Mouse (Mus musculus) thymus, postnatal 25 days (tissue): ENCODE data around the gene Mbd3.

Experiments used
- DNase-seq: peaks from one replicate; pipeline ENCODE4 v3.0.0; 2022

Mbd3 gene

GRCm38 (mm10) chr10:80399191-80399972 is at the start of gene Mbd3:
Gene Mbd3 (minus strand): TSS chr10:80399550.
- peak; percentile 99 for DNase-seq

GRCm38 (mm10) chr10:80445898-80446601 is 46.7 kb upstream of the Mbd3 start:
- peak; percentile 81 for DNase-seq

DNA sequence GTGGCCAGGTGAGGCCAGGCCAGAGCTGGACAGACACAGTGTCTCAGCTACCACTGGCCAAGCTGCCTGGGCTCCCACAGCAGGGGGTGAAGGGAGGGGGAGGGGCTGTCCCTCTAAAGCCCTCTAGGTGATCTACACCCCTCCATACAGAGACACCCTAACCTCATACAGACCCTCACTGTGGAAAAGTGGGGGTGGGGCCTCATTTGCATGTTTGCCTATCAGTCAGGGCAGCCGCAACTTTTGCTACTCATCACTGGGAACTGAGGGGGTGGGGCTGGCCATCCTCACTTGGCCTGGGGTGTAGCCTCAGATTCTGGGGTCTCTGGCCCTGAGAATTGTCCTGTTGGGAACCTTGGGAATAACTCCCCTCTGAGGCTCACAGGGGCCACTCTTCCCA is 45.7 kb upstream of the Mbd3 start:
- no peak for DNase-seq

DNA sequence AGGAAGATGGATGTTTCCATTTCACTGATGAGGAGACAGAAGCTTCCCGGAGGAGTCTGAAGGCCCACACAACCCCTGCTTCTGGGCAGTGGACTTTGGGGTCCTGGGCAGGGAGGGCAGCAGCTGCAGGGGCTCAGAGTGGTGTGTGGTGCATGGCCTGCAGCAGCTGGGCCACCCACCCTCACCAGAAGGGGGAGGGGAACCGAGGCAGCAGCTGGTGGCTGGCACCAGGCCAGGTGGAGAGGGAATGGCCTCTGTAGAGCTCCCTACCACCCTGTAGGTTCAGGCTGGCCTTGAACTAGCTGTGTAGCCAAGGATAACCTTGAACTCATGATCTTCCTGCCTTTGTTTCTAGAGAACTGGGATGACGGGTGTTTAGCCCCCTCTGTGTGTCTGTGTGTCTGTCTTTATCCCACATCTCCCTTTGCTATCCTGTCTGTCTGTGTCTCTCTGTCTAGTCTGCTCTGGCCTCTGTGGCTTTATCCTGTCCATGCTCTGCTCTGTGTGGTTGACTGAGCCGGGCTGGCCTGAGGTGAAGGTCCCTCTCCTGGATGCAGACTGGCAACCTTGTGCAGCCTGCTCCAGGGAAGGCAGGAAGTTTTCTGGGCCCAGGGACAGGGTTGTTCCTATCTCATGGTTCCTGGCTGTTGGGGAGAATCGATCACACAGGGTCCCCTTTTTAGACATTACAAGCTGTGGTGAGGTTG is 45.1 kb upstream of the Mbd3 start:
- no peak for DNase-seq

DNA sequence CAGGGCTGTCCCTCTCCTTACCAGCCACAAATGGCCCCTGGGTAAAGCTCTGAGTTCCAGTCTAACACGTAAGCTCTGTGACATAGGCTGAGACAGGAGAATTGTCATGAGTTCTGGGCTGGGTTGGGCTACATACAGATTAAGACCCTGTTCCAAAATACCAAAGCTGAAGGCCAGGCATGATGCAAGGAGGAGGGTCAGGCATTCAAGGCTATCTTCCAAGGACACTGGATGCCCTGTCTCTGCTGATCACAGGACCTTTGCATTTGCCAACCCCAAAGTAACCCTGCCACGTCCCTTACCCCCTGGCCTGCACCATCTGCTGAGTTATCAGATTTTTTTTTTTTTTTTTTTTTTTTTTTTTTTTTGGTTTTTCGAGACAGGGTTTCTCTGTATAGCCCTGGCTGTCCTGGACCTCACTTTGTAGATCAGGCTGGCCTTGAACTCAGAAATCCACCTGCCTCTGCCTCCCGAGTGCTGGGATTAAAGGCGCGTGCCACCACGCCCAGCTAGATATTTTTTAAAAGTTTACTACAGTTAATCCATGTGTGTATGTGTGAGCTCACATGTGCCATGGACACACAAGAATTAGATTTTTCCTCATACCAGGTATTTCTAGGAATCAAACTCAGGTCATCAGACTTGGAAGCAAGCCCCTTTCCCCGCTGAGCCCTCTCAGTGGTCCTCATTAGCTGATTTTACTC is 44.4 kb upstream of the Mbd3 start:
- no peak for DNase-seq

GRCm38 (mm10) chr10:80442989-80443388 is 43.6 kb upstream of the Mbd3 start:
- DNase-seq: no peak

DNA sequence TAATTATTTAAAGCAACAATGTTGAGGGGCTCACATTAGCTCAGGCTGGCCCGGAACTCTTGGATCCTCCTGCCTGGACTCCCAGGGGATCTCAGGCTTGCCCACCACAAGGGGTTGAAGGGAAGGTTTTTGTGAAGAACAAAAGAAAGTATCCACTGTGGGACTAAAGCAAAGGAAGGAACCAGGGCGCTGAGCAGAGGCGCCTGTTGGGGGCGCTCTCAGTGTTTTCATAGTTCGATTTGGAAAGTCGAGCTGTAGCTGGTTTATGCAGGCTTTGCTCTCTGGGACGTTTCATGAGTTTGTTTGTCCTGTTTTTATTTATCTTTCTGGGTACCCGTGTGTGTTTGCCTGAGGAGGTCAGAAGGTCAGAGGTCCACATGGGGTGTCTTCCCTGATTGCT is 42.2 kb upstream of the Mbd3 start:
- no peak for DNase-seq

- DNase-seq: no peak
Observed at GRCm38 (mm10) chr10:80440031-80440430, 40.7 kb upstream of the Mbd3 start.

DNA sequence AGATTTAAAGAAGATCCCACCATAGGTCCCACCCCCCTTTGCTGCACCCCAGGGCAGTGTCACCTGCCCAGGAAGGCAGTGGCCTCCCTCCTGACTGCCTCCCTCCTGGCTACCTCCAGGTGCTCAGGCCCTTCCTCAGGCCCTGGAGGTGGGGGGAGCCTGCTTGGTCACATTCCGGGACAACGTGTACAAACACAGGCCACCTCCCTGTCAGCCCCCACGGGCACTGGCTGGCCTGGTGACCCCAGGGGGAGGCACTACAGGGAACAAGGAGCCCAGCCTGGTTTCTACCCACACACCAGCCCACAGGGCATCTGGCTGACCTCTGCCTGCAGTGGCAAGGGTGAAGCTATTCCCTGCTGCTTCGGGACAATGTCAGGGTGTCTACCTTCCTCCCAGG is 38.6 kb upstream of the Mbd3 start:
- DNase-seq: no peak

DNA sequence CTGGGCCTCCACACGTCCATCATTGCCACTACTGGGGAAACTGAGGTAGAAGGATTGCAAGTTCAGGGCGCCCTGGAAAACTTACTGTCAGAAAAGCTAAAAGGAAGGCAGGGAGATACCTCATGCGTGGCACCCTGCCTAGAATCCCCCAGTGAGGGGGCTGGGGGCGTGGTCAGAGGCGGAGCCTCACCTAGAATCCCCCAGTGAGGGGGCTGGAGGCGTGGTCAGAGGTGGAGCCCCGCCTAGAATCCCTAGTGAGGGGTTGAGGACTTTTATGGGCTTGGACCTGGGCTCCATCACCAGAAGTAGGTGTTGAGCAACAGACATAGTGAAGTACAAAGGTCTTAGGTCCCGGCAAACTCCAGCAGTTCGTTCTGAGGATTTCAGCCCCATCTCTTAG is 36.9 kb upstream of the Mbd3 start:
- DNase-seq: peak; percentile 29

DNA sequence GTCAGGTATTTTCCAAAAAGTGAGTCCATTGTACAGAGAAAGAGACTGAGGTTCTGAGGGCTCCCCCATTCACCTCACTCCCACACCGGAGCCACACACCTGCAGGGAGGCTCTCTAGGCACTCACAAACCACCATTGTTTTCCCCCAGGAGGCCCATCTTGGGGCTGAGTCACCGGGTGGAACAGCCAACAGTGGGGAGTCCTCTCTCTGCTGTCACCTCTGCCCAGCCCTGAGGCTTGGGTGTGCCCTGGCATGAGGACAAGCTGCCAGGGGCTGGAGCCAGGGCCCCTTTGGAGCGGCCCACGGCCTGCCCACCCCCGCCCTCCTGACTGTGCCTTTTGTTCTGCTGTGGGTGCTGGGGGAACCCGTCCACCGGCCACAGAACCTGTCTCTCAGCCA is 36.4 kb upstream of the Mbd3 start:
- DNase-seq: no peak

GRCm38 (mm10) chr10:80434823-80435222 is 35.5 kb upstream of the Mbd3 start:
- DNase-seq: no peak

- DNase-seq: no peak
Observed at GRCm38 (mm10) chr10:80434233-80434592, 34.9 kb upstream of the Mbd3 start.

DNA sequence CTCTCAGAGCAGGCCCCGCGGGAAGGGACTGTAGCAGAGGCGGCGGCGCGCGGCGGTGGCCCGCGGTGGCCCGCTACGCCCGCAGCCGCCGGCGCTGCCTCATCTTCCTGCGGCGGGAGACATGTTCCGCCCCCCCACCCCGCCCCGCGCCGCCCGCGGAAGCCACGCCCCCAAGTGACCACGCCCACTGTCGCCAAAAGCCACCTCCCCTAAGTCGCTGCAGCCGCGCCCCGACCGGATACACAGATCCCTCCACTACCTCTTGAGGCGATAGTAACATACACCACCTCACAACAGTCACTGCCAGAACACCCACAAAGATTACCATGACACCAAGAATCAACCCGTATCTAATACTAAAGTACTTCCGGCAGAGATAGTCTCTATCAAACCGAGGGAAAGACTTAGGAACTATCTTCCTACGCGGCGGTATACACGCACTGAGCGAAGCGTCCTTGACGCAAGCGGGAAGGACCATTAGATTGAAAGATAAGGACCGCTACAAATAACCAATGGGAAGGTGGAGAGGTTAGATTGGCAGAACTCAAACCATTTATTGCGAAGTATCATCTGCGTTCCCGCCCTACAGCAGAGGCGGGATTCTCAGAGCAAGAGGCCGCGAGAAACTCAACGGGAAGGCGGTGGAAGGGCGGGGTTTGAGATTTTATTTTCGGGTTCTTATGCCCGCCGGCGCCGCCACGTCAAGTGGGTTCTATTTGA is 34.3 kb upstream of the Mbd3 start, which contains the start of gene Tcf3:
Gene Tcf3, minus strand, starts transcription at position 135 of the 720 bp plus-strand sequence.
- peak; percentile 94 for DNase-seq

- DNase-seq: peak; percentile 69
Observed at GRCm38 (mm10) chr10:80432936-80433512, 33.7 kb upstream of the Mbd3 start.

DNA sequence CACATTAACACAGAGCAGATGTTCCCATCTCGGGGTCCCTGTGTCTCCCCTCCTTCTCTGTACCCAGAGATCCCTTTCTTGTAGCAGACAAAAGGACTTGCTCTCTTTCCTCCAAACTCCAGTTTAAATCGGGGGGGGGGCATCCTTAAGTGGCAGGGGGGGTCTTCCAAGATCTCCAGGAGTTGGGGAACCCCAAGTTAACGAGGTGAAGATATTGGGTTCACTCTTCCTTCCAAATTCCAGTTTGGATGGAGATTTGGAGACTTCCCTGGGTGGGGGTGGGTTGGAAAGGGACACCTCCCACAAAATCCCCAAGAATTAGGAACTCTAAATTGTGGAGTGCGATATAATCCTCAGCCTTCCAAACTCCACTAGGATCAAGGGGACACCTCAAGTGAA is 33.0 kb upstream of the Mbd3 start:
- DNase-seq: no peak

GRCm38 (mm10) chr10:80431570-80432386 is 32.4 kb upstream of the Mbd3 start:
- peak; percentile 62 for DNase-seq

- peak; percentile 35 for DNase-seq
Observed at GRCm38 (mm10) chr10:80430375-80430980, 31.1 kb upstream of the Mbd3 start.

DNA sequence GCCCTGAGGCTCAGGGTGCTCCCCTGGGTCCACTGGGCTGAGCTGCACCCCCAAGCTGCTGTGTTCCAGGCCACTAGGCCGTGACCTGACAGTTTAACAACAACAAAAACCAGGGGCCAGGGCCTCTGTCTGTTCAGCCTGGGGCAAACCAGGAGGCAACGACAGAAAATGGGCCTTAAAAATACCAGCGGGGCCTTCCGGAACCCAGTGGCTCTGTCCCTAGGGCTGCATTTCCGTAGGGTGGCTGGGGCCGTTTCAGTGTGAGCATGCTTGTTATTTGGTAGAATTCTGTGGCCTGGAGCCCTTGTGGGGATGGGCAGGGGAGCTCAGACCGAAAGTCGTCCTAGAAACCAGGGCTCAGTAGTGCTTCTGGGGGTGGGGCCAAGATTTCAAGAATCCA is 30.4 kb upstream of the Mbd3 start:
- DNase-seq: no peak

GRCm38 (mm10) chr10:80425041-80425440 is 25.7 kb upstream of the Mbd3 start:
- no peak for DNase-seq

DNA sequence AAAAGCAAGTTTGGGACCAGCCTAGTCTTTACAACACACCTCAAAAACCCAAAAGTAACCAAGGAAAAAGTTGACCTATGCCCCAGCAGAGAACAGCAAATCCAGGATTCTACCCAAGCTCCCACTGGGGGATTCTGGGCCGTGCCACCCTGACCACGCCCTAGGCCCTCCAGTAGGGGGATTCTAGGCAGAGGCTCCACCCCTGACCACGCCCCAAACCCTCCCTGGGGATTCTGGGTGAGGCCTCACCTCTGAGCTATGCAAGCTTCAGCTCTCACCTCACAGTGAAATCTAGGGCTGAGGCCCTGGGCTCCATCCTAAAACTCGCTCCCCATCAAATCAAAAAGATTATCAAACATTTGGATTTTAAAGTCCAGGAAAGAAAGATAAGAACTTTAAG is 24.2 kb upstream of the Mbd3 start:
- peak; percentile 39 for DNase-seq
